Mouse (Mus musculus): ENCODE measurements around the gene Psmd13. TPM values are rescaled to one million over a fixed set of nuclear protein-coding genes. Genes with fewer than 3 reads are reported as not detected.

Gene Psmd13
- polyA plus RNA-seq, 1 experiment, result 251 TPM

GRCm38 (mm10) chr7:140907131-140907530 lies 25.4 kb downstream of the Psmd13 start:
- Histone ChIP-seq H3K36me3 (ENCODE audit: control insufficient read depth, insufficient read depth, low read length, poor library complexity, severe bottlenecking) (no peaks in the 10 kb centered on the region), H3K27me3 (ENCODE audit: control insufficient read depth, insufficient read depth, low read length, poor library complexity, severe bottlenecking) (no peaks in the 10 kb centered on the region), H3K9ac (ENCODE audit: low read depth, poor library complexity, severe bottlenecking) (no peak overlapping the region), H3K4me1 (ENCODE audit: control insufficient read depth, insufficient read depth, low read length) (peaks cover 3% of the 10 kb centered on the region), H3K27ac (ENCODE audit: insufficient read depth, low read length) (no peak overlapping the region), H3K4me3 (ENCODE audit: low read depth, low read length) (no peak overlapping the region), H3K9me3 (replicated peaks; ENCODE audit: control insufficient read depth, insufficient read depth, low read length, poor library complexity, severe bottlenecking) (no peaks in the 10 kb centered on the region)
- TF ChIP-seq CTCF (IDR thresholded peaks at IDR 0.05; ENCODE audit: low read depth, low read length) (no peak), EP300 (IDR thresholded peaks at IDR 0.05; ENCODE audit: insufficient read depth, low read depth, low read length) (no peak), POLR2A (IDR thresholded peaks at IDR 0.05; ENCODE audit: insufficient read depth, low read length) (no peak)

- no peak overlapping the region for H3K9ac ChIP-seq (ENCODE audit: low read depth, poor library complexity, severe bottlenecking)
- no peak overlapping the region for H3K4me3 ChIP-seq (ENCODE audit: low read depth, low read length)
- peaks cover 3% of the 10 kb centered on the region for H3K4me1 ChIP-seq (ENCODE audit: control insufficient read depth, insufficient read depth, low read length)
- H3K9me3 ChIP-seq (replicated peaks; ENCODE audit: control insufficient read depth, insufficient read depth, low read length, poor library complexity, severe bottlenecking), result no peaks in the 10 kb centered on the region
- no peak overlapping the region for H3K27ac ChIP-seq (ENCODE audit: insufficient read depth, low read length)
- TF ChIP-seq CTCF (IDR thresholded peaks at IDR 0.05; ENCODE audit: low read depth, low read length), result peak; percentile 21
- TF ChIP-seq EP300 (IDR thresholded peaks at IDR 0.05; ENCODE audit: insufficient read depth, low read depth, low read length), result no peak
- H3K36me3 ChIP-seq (ENCODE audit: control insufficient read depth, insufficient read depth, low read length, poor library complexity, severe bottlenecking), result no peaks in the 10 kb centered on the region
- H3K27me3 ChIP-seq (ENCODE audit: control insufficient read depth, insufficient read depth, low read length, poor library complexity, severe bottlenecking), result no peaks in the 10 kb centered on the region
Measured at GRCm38 (mm10) chr7:140907697-140908096, 25.9 kb downstream of the Psmd13 start.

- Histone ChIP-seq H3K4me3 (ENCODE audit: low read depth, low read length) (no peak overlapping the region), H3K9ac (ENCODE audit: low read depth, poor library complexity, severe bottlenecking) (no peak overlapping the region), H3K36me3 (ENCODE audit: control insufficient read depth, insufficient read depth, low read length, poor library complexity, severe bottlenecking) (no peaks in the 10 kb centered on the region), H3K27ac (ENCODE audit: insufficient read depth, low read length) (no peak overlapping the region), H3K4me1 (ENCODE audit: control insufficient read depth, insufficient read depth, low read length) (peaks cover 3% of the 10 kb centered on the region), H3K9me3 (replicated peaks; ENCODE audit: control insufficient read depth, insufficient read depth, low read length, poor library complexity, severe bottlenecking) (no peaks in the 10 kb centered on the region), H3K27me3 (ENCODE audit: control insufficient read depth, insufficient read depth, low read length, poor library complexity, severe bottlenecking) (no peaks in the 10 kb centered on the region)
- TF ChIP-seq POLR2A (IDR thresholded peaks at IDR 0.05; ENCODE audit: insufficient read depth, low read length), result no peak
Measured at GRCm38 (mm10) chr7:140908181-140908580, 26.4 kb downstream of the Psmd13 start.

GRCm38 (mm10) chr7:140908634-140909107 lies 26.9 kb downstream of the Psmd13 start:
- Histone ChIP-seq H3K27me3 (ENCODE audit: control insufficient read depth, insufficient read depth, low read length, poor library complexity, severe bottlenecking) (no peaks in the 10 kb centered on the region), H3K27ac (ENCODE audit: insufficient read depth, low read length) (no peak overlapping the region)

GRCm38 (mm10) chr7:140912293-140912692 lies 30.5 kb downstream of the Psmd13 start:
- H3K9ac ChIP-seq (ENCODE audit: low read depth, poor library complexity, severe bottlenecking), result no peak overlapping the region
- no peak overlapping the region for H3K4me3 ChIP-seq (ENCODE audit: low read depth, low read length)
- H3K9me3 ChIP-seq (replicated peaks; ENCODE audit: control insufficient read depth, insufficient read depth, low read length, poor library complexity, severe bottlenecking), result no peaks in the 10 kb centered on the region
- TF ChIP-seq EP300 (IDR thresholded peaks at IDR 0.05; ENCODE audit: insufficient read depth, low read depth, low read length) (no peak), POLR2A (IDR thresholded peaks at IDR 0.05; ENCODE audit: insufficient read depth, low read length) (no peak), CTCF (IDR thresholded peaks at IDR 0.05; ENCODE audit: low read depth, low read length) (no peak)
- H3K27ac ChIP-seq (ENCODE audit: insufficient read depth, low read length), result no peak overlapping the region
- H3K4me1 ChIP-seq (ENCODE audit: control insufficient read depth, insufficient read depth, low read length), result peaks cover 3% of the 10 kb centered on the region
- H3K27me3 ChIP-seq (ENCODE audit: control insufficient read depth, insufficient read depth, low read length, poor library complexity, severe bottlenecking), result no peaks in the 10 kb centered on the region
- no peaks in the 10 kb centered on the region for H3K36me3 ChIP-seq (ENCODE audit: control insufficient read depth, insufficient read depth, low read length, poor library complexity, severe bottlenecking)

More at GRCm38 (mm10) chr7:140908634-140909107, 26.9 kb downstream of the Psmd13 start:
- peak overlapping the region; percentile 34 for H3K4me3 ChIP-seq (ENCODE audit: low read depth, low read length)
- H3K9ac ChIP-seq (ENCODE audit: low read depth, poor library complexity, severe bottlenecking), result no peak overlapping the region
- H3K4me1 ChIP-seq (ENCODE audit: control insufficient read depth, insufficient read depth, low read length), result peaks cover 3% of the 10 kb centered on the region
- TF ChIP-seq EP300 (IDR thresholded peaks at IDR 0.05; ENCODE audit: insufficient read depth, low read depth, low read length) (peak; percentile 67; the same call in 1 of the 2 replicates), POLR2A (IDR thresholded peaks at IDR 0.05; ENCODE audit: insufficient read depth, low read length) (no peak), CTCF (IDR thresholded peaks at IDR 0.05; ENCODE audit: low read depth, low read length) (peak; percentile 84)
- H3K9me3 ChIP-seq (replicated peaks; ENCODE audit: control insufficient read depth, insufficient read depth, low read length, poor library complexity, severe bottlenecking), result no peaks in the 10 kb centered on the region
- H3K36me3 ChIP-seq (ENCODE audit: control insufficient read depth, insufficient read depth, low read length, poor library complexity, severe bottlenecking), result no peaks in the 10 kb centered on the region

DNA sequence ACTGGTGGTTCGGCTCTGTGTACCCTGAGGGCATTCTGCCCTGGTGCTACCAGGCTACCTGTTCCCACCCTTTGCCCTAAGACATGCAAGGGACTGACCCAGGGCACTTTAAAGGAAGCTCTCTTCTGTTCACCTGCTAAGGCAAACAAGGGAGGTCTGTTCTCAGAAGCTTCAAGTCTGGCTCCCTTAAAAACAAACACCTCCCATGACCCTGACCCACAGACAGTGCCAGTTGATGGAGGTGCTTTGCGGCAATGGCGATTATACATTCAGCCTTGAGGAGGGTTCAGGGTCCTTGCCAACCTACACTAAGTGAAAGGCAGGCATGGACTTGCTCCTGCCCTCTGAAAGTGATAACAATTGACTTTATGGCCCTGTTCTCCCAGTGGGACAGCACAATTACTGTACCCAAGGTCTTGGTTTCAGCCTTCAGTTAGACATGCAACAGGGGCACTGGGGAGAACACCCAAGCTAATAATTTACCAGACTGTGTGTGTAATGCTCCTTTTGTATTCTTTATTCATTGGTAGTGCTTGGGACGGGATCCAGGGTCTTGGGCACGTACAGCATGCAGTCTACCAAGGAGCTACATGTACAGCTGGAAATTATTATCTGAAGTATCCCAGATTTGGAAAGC lies 31.2 kb downstream of the Psmd13 start:
- Histone ChIP-seq H3K9ac (ENCODE audit: low read depth, poor library complexity, severe bottlenecking) (no peak overlapping the region), H3K4me1 (ENCODE audit: control insufficient read depth, insufficient read depth, low read length) (peaks cover 3% of the 10 kb centered on the region), H3K27me3 (ENCODE audit: control insufficient read depth, insufficient read depth, low read length, poor library complexity, severe bottlenecking) (no peaks in the 10 kb centered on the region), H3K4me3 (ENCODE audit: low read depth, low read length) (no peak overlapping the region), H3K36me3 (ENCODE audit: control insufficient read depth, insufficient read depth, low read length, poor library complexity, severe bottlenecking) (no peaks in the 10 kb centered on the region), H3K27ac (ENCODE audit: insufficient read depth, low read length) (no peak overlapping the region), H3K9me3 (replicated peaks; ENCODE audit: control insufficient read depth, insufficient read depth, low read length, poor library complexity, severe bottlenecking) (no peaks in the 10 kb centered on the region)
- TF ChIP-seq CTCF (IDR thresholded peaks at IDR 0.05; ENCODE audit: low read depth, low read length) (no peak), POLR2A (IDR thresholded peaks at IDR 0.05; ENCODE audit: insufficient read depth, low read length) (no peak), EP300 (IDR thresholded peaks at IDR 0.05; ENCODE audit: insufficient read depth, low read depth, low read length) (no peak)
